Mouse (Mus musculus) embryonic facial prominence, embryonic 11.5 days (tissue): ENCODE data around the gene Zfp385a. TPM values are rescaled to one million over a fixed set of nuclear protein-coding genes. Genes with fewer than 3 reads are reported as not detected.
A peak's percentile ranks its signal among the peaks of the same experiment; 100 is the strongest.

Experiments
- ATAC-seq: fragments of 200-750 bp; cut with Nextera tagmentation; replicated peaks from 2 replicates; pipeline ENCODE4 v1.8.0; 2017; ENCODE audit warnings: low read depth; ENCODE audit not compliant: insufficient number of reproducible peaks, low FRiP score, low TSS enrichment
- DNase-seq: peaks from one replicate; pipeline ENCODE4 v3.0.0-alpha.2; 2015; ENCODE audit warnings: low spot score
- H3K27ac ChIP-seq: fragments of 300-500 bp; sonication (generic); replicated peaks from 2 replicates; pipeline ENCODE4 v1.5.1; 2014; ENCODE audit warnings: mild to moderate bottlenecking, low read depth, low read length, control low read depth
- H3K27me3 ChIP-seq: fragments of 300-500 bp; sonication (generic); 2 replicates; pipeline ENCODE4 v1.6.1; 2014; ENCODE audit warnings: mild to moderate bottlenecking, low read length, moderate library complexity, mixed read lengths; ENCODE audit not compliant: control insufficient read depth, insufficient read depth
- H3K36me3 ChIP-seq: fragments of 300-500 bp; sonication (generic); replicated peaks from 2 replicates; pipeline ENCODE4 v1.6.1; 2014; ENCODE audit warnings: low read depth, mild to moderate bottlenecking, low read length, moderate library complexity, mixed read lengths; ENCODE audit not compliant: control insufficient read depth, insufficient read depth
- H3K4me1 ChIP-seq: fragments of 300-500 bp; sonication (generic); 2 replicates; pipeline ENCODE4 v1.6.1; 2014; ENCODE audit warnings: low read length, mixed read lengths; ENCODE audit not compliant: control insufficient read depth, insufficient read depth
- H3K4me2 ChIP-seq: fragments of 300-500 bp; sonication (generic); 2 replicates; pipeline ENCODE4 v1.6.1; 2014; ENCODE audit warnings: low read depth, mild to moderate bottlenecking, control low read depth, low read length, moderate library complexity
- H3K4me3 ChIP-seq: fragments of 300-500 bp; sonication (generic); 2 replicates; pipeline ENCODE4 v1.5.1; 2014; ENCODE audit warnings: low read depth, low read length, control low read depth
- H3K9ac ChIP-seq: fragments of 300-500 bp; sonication (generic); replicated peaks from 2 replicates; pipeline ENCODE4 v1.6.1; 2014; ENCODE audit warnings: mild to moderate bottlenecking, control low read depth, low read length
- H3K9me3 ChIP-seq: fragments of 300-500 bp; sonication (generic); replicated peaks from 2 replicates; pipeline ENCODE4 v1.6.1; 2016; ENCODE audit warnings: mild to moderate bottlenecking, low read length, inconsistent platforms, mixed read lengths; ENCODE audit not compliant: control insufficient read depth
- WGBS: fragments of 180-500 bp; shearing (Covaris S2); extraction: QIAGEN DNeasy Blood & Tissue Kit; methylation state at CpG from one replicate; pipeline ENCODE4 v1.1.7; 2014; 5-methylcytosine and 5-hydroxymethylcytosine counted together
- polyA plus RNA-seq: library from polyadenylated mRNA; unstranded; fragments of >200 nt; fragmentation: Nextera tagmentation; extraction: Ambion mirVana; gene quantifications from 2 replicates; pipeline ENCODE4 v1.2.1, GENCODE M21; 2014

Gene Zfp385a
- polyA plus RNA-seq, 1 experiment from 2014 or later, result 12.2 TPM

- H3K4me3 ChIP-seq, result no peak overlapping the region
- ATAC-seq (no peak), DNase-seq (peak; percentile 35)
- WGBS, result 15% methylated on average over 5 of the region's 5 CpGs
- H3K36me3 ChIP-seq, result no peaks in the 10 kb centered on the region
- peak overlapping the region; percentile 90 for H3K27ac ChIP-seq
- H3K4me1 ChIP-seq, result peaks cover 29% of the 10 kb centered on the region
- H3K4me2 ChIP-seq, result no peak overlapping the region
- H3K27me3 ChIP-seq, result no peaks in the 10 kb centered on the region
- H3K9me3 ChIP-seq, result no peaks in the 10 kb centered on the region
- H3K9ac ChIP-seq, result peak overlapping the region; percentile 29
Measured at GRCm38 (mm10) chr15:103301547-103302340, 38.1 kb downstream of the Zfp385a start.

GRCm38 (mm10) chr15:103301046-103301445 is 38.8 kb downstream of the Zfp385a start:
- no peaks in the 10 kb centered on the region for H3K36me3 ChIP-seq
- H3K9me3 ChIP-seq, result no peaks in the 10 kb centered on the region
- peak; percentile 11; the same call in 1 of the 2 replicates for ATAC-seq
- H3K9ac ChIP-seq, result no peak overlapping the region; the same call in 1 of the 2 replicates
- H3K4me3 ChIP-seq, result no peak overlapping the region
- H3K4me2 ChIP-seq, result no peak overlapping the region
- DNase-seq, result peak; percentile 84
- WGBS, result 0% methylated on average over 2 of the region's 2 CpGs
- no peaks in the 10 kb centered on the region for H3K27me3 ChIP-seq
- peak overlapping the region; percentile 90 for H3K27ac ChIP-seq
- peaks cover 29% of the 10 kb centered on the region for H3K4me1 ChIP-seq

- H3K9ac ChIP-seq, result peak overlapping the region; percentile 5
- WGBS, result 8% methylated on average over 2 of the region's 2 CpGs
- peak overlapping the region; percentile 90 for H3K27ac ChIP-seq
- ATAC-seq (no peak), DNase-seq (peak; percentile 46)
- no peaks in the 10 kb centered on the region for H3K36me3 ChIP-seq
- H3K4me2 ChIP-seq, result peak overlapping the region; percentile 36; the same call in 1 of the 2 replicates
- H3K27me3 ChIP-seq, result no peaks in the 10 kb centered on the region
- H3K4me3 ChIP-seq, result no peak overlapping the region
- peaks cover 29% of the 10 kb centered on the region for H3K4me1 ChIP-seq
- no peaks in the 10 kb centered on the region for H3K9me3 ChIP-seq
Measured at GRCm38 (mm10) chr15:103300560-103300959, 39.3 kb downstream of the Zfp385a start.

GRCm38 (mm10) chr15:103300067-103300471 is 39.8 kb downstream of the Zfp385a start:
- H3K9me3 ChIP-seq, result no peaks in the 10 kb centered on the region
- peaks cover 33% of the 10 kb centered on the region for H3K4me1 ChIP-seq
- H3K27ac ChIP-seq, result peak overlapping the region; percentile 90
- DNase-seq (peak; percentile 65), ATAC-seq (no peak)
- no peaks in the 10 kb centered on the region for H3K27me3 ChIP-seq
- 4% methylated on average over 18 of the region's 18 CpGs for WGBS
- peak overlapping the region; percentile 5 for H3K9ac ChIP-seq
- H3K4me2 ChIP-seq, result peak overlapping the region; percentile 36; the same call in 1 of the 2 replicates
- H3K4me3 ChIP-seq, result no peak overlapping the region
- H3K36me3 ChIP-seq, result no peaks in the 10 kb centered on the region

- no peak overlapping the region for H3K4me3 ChIP-seq
- ATAC-seq (no peak), DNase-seq (no peak)
- peaks cover 33% of the 10 kb centered on the region for H3K4me1 ChIP-seq
- H3K27me3 ChIP-seq, result no peaks in the 10 kb centered on the region
- H3K4me2 ChIP-seq, result no peak overlapping the region
- 42% methylated on average over 8 of the region's 8 CpGs for WGBS
- no peaks in the 10 kb centered on the region for H3K36me3 ChIP-seq
- peak overlapping the region; percentile 90 for H3K27ac ChIP-seq
- peak overlapping the region; percentile 5 for H3K9ac ChIP-seq
- no peaks in the 10 kb centered on the region for H3K9me3 ChIP-seq
Measured at GRCm38 (mm10) chr15:103299644-103300043, 40.2 kb downstream of the Zfp385a start.

- no peak overlapping the region for H3K4me3 ChIP-seq
- H3K4me1 ChIP-seq, result peaks cover 30% of the 10 kb centered on the region
- DNase-seq (no peak), ATAC-seq (no peak)
- H3K36me3 ChIP-seq, result no peaks in the 10 kb centered on the region
- H3K4me2 ChIP-seq, result no peak overlapping the region
- H3K9ac ChIP-seq, result peak overlapping the region; percentile 5; the same call in 1 of the 2 replicates
- H3K9me3 ChIP-seq, result no peaks in the 10 kb centered on the region
- H3K27me3 ChIP-seq, result no peaks in the 10 kb centered on the region
- WGBS, result 76% methylated on average over 5 of the region's 5 CpGs
- peak overlapping the region; percentile 90 for H3K27ac ChIP-seq
Measured at GRCm38 (mm10) chr15:103298861-103299616, 40.9 kb downstream of the Zfp385a start.

- WGBS, result 70% methylated on average over 3 of the region's 3 CpGs
- no peak for ATAC-seq
- Histone ChIP-seq H3K9me3 (no peaks in the 10 kb centered on the region), H3K27me3 (no peaks in the 10 kb centered on the region), H3K9ac (no peak overlapping the region), H3K4me2 (no peak overlapping the region), H3K4me3 (no peak overlapping the region), H3K4me1 (peaks cover 25% of the 10 kb centered on the region), H3K27ac (peak overlapping the region; percentile 49), H3K36me3 (no peaks in the 10 kb centered on the region)
- DNase-seq, result no peak
Measured at GRCm38 (mm10) chr15:103298026-103298425, 41.9 kb downstream of the Zfp385a start.

GRCm38 (mm10) chr15:103297313-103297712 is 42.6 kb downstream of the Zfp385a start:
- no peaks in the 10 kb centered on the region for H3K9me3 ChIP-seq
- H3K4me2 ChIP-seq, result no peak overlapping the region
- ATAC-seq (no peak), DNase-seq (no peak)
- H3K36me3 ChIP-seq, result no peaks in the 10 kb centered on the region
- WGBS, result 60% methylated on average over 6 of the region's 6 CpGs
- H3K27me3 ChIP-seq, result no peaks in the 10 kb centered on the region
- no peak overlapping the region for H3K9ac ChIP-seq
- H3K4me1 ChIP-seq, result peaks cover 22% of the 10 kb centered on the region
- no peak overlapping the region for H3K27ac ChIP-seq
- H3K4me3 ChIP-seq, result no peak overlapping the region
